Mouse (Mus musculus): ENCODE data around the gene Gm49711. TPM values are rescaled to one million over a fixed set of nuclear protein-coding genes. Genes with fewer than 3 reads are reported as not detected.
A peak's percentile ranks its signal among the peaks of the same experiment; 100 is the strongest.

Gm49711 gene
- polyA plus RNA-seq, 1 experiment, result not detected

DNA sequence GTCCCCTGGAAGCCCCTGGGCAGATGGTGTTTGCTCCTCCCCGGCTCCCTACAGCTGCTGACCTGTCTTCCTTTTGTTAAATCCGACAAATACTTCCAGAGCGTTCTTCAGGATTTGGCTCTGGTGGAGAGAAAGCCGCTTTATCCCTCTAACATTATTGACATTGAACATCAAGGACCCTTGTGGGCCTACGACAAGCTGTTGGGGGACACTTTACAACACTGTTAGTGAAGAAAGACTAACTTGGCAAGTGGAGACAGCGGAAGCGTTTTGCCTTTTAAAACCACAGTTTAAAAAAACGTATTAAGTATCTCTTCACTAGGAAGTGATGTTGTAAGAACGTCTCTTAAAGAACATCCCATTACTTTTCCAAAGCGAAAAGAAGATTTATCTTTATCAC lies 5.5 kb upstream of the Gm49711 start:
- Histone ChIP-seq H3K27ac (ENCODE audit: control insufficient read depth, insufficient read depth, low read depth, low read length) (no peak overlapping the region), H3K4me1 (ENCODE audit: control insufficient read depth, insufficient read depth, low read length) (peaks cover 2% of the 10 kb centered on the region), H3K36me3 (ENCODE audit: control insufficient read depth, insufficient read depth, low read length) (no peaks in the 10 kb centered on the region), H3K27me3 (ENCODE audit: control insufficient read depth, insufficient read depth, low read length) (no peaks in the 10 kb centered on the region), H3K4me3 (ENCODE audit: control insufficient read depth, low read depth, low read length) (no peak overlapping the region)
- TF ChIP-seq CTCF (IDR thresholded peaks at IDR 0.05; ENCODE audit: control insufficient read depth, insufficient read depth, insufficient replicate concordance, low read depth, low read length) (no peak), POLR2A (IDR thresholded peaks at IDR 0.05; ENCODE audit: control insufficient read depth, low read depth, low read length) (no peak)

- peaks cover 18% of the 10 kb centered on the region for H3K4me1 ChIP-seq (ENCODE audit: control insufficient read depth, insufficient read depth, low read length)
Observed at GRCm38 (mm10) chr16:92056711-92057110, 1.4 kb upstream of the Gm49711 start.

DNA sequence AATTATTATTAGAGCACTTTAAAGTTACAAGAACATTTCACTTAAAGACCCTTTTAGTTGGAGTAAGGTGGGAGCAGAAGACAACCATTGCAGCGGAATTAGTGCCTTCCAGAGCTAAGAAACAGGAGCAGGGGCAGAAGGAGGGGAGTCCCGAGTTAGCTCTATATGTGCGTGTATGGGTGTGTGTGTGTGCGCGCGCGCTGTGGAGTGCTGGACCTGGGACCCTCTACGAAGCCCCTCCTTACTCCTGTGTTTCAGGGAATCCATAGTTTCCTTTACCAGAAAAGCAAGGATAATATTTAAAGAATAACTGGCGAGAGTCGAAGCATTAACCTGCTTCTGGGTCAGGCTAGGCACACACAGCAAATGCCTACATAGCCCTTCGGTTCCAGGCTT lies 662 bp upstream of the Gm49711 start:
- TF ChIP-seq CTCF (IDR thresholded peaks at IDR 0.05; ENCODE audit: control insufficient read depth, insufficient read depth, insufficient replicate concordance, low read depth, low read length) (no peak), POLR2A (IDR thresholded peaks at IDR 0.05; ENCODE audit: control insufficient read depth, low read depth, low read length) (no peak)
- Histone ChIP-seq H3K36me3 (ENCODE audit: control insufficient read depth, insufficient read depth, low read length) (no peaks in the 10 kb centered on the region), H3K4me3 (ENCODE audit: control insufficient read depth, low read depth, low read length) (peak overlapping the region; percentile 98), H3K4me1 (ENCODE audit: control insufficient read depth, insufficient read depth, low read length) (peaks cover 18% of the 10 kb centered on the region), H3K27me3 (ENCODE audit: control insufficient read depth, insufficient read depth, low read length) (no peaks in the 10 kb centered on the region), H3K27ac (ENCODE audit: control insufficient read depth, insufficient read depth, low read depth, low read length) (peak overlapping the region; percentile 91)

More at GRCm38 (mm10) chr16:92056711-92057110, 1.4 kb upstream of the Gm49711 start:
- Histone ChIP-seq H3K27me3 (ENCODE audit: control insufficient read depth, insufficient read depth, low read length) (no peaks in the 10 kb centered on the region), H3K27ac (ENCODE audit: control insufficient read depth, insufficient read depth, low read depth, low read length) (no peak overlapping the region), H3K4me3 (ENCODE audit: control insufficient read depth, low read depth, low read length) (no peak overlapping the region), H3K36me3 (ENCODE audit: control insufficient read depth, insufficient read depth, low read length) (no peaks in the 10 kb centered on the region)
- TF ChIP-seq POLR2A (IDR thresholded peaks at IDR 0.05; ENCODE audit: control insufficient read depth, low read depth, low read length) (no peak), CTCF (IDR thresholded peaks at IDR 0.05; ENCODE audit: control insufficient read depth, insufficient read depth, insufficient replicate concordance, low read depth, low read length) (no peak)

- TF ChIP-seq POLR2A (IDR thresholded peaks at IDR 0.05; ENCODE audit: control insufficient read depth, low read depth, low read length), result no peak
- TF ChIP-seq CTCF (IDR thresholded peaks at IDR 0.05; ENCODE audit: control insufficient read depth, insufficient read depth, insufficient replicate concordance, low read depth, low read length), result no peak
- H3K27ac ChIP-seq (ENCODE audit: control insufficient read depth, insufficient read depth, low read depth, low read length), result peak overlapping the region; percentile 64
Observed at GRCm38 (mm10) chr16:92058644-92059620, 816 bp downstream of the Gm49711 start.

DNA sequence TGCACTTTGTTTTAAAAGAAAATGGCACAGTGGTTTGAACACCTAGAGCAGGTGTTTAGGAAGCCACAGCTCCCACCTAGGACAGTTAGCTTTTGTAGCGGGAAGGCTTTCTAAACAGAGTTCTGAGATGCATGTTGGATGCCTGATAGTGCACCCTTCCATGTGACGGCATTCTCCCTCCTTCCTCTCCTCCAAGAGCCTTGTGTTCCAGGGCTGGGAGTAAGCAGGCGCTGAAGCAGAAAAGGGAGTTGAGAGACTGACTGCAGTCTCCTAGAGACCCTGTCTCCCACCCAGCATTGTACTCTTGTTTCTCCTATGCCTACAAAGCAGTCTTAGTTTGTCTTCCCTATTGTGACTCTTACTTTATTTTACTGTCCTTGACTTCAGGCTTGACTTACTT lies 2.1 kb downstream of the Gm49711 start:
- TF ChIP-seq POLR2A (IDR thresholded peaks at IDR 0.05; ENCODE audit: control insufficient read depth, low read depth, low read length) (no peak), CTCF (IDR thresholded peaks at IDR 0.05; ENCODE audit: control insufficient read depth, insufficient read depth, insufficient replicate concordance, low read depth, low read length) (no peak)
- no peaks in the 10 kb centered on the region for H3K36me3 ChIP-seq (ENCODE audit: control insufficient read depth, insufficient read depth, low read length)
- H3K4me3 ChIP-seq (ENCODE audit: control insufficient read depth, low read depth, low read length), result peak overlapping the region; percentile 14; the same call in 1 of the 2 replicates
- no peak overlapping the region for H3K27ac ChIP-seq (ENCODE audit: control insufficient read depth, insufficient read depth, low read depth, low read length)
- peaks cover 18% of the 10 kb centered on the region for H3K4me1 ChIP-seq (ENCODE audit: control insufficient read depth, insufficient read depth, low read length)
- no peaks in the 10 kb centered on the region for H3K27me3 ChIP-seq (ENCODE audit: control insufficient read depth, insufficient read depth, low read length)

More at GRCm38 (mm10) chr16:92058644-92059620, 816 bp downstream of the Gm49711 start:
- H3K36me3 ChIP-seq (ENCODE audit: control insufficient read depth, insufficient read depth, low read length), result no peaks in the 10 kb centered on the region
- peaks cover 18% of the 10 kb centered on the region for H3K4me1 ChIP-seq (ENCODE audit: control insufficient read depth, insufficient read depth, low read length)
- peak overlapping the region; percentile 98 for H3K4me3 ChIP-seq (ENCODE audit: control insufficient read depth, low read depth, low read length)
- H3K27me3 ChIP-seq (ENCODE audit: control insufficient read depth, insufficient read depth, low read length), result no peaks in the 10 kb centered on the region

GRCm38 (mm10) chr16:92061586-92061985 lies 3.5 kb downstream of the Gm49711 start:
- H3K36me3 ChIP-seq (ENCODE audit: control insufficient read depth, insufficient read depth, low read length), result no peaks in the 10 kb centered on the region; the same call in 1 of the 2 replicates
- H3K4me3 ChIP-seq (ENCODE audit: control insufficient read depth, low read depth, low read length), result no peak overlapping the region
- TF ChIP-seq POLR2A (IDR thresholded peaks at IDR 0.05; ENCODE audit: control insufficient read depth, low read depth, low read length), result no peak
- no peak for TF ChIP-seq CTCF (IDR thresholded peaks at IDR 0.05; ENCODE audit: control insufficient read depth, insufficient read depth, insufficient replicate concordance, low read depth, low read length)
- no peak overlapping the region for H3K27ac ChIP-seq (ENCODE audit: control insufficient read depth, insufficient read depth, low read depth, low read length)
- H3K27me3 ChIP-seq (ENCODE audit: control insufficient read depth, insufficient read depth, low read length), result no peaks in the 10 kb centered on the region
- peaks cover 18% of the 10 kb centered on the region for H3K4me1 ChIP-seq (ENCODE audit: control insufficient read depth, insufficient read depth, low read length)

DNA sequence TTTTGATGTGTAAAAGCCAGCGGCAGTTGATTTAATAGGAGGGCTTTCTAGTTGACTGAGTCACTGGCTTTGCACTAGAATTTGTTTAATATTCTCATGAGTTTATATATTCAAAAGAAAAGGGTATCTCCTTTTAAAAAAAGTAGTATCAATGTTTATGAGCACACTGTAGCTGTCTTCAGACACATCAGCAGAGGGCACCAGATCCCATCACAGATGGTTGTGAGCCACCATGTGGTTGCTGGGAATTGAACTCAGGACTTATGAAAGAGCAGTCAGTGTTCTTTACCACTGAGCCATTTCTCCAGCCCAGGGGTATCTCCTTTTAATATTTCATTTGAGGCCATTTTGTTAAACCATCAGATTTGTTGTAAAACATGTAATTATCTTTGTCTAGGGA lies 4.7 kb downstream of the Gm49711 start:
- Histone ChIP-seq H3K27me3 (ENCODE audit: control insufficient read depth, insufficient read depth, low read length) (no peaks in the 10 kb centered on the region), H3K27ac (ENCODE audit: control insufficient read depth, insufficient read depth, low read depth, low read length) (no peak overlapping the region), H3K36me3 (ENCODE audit: control insufficient read depth, insufficient read depth, low read length) (no peaks in the 10 kb centered on the region; the same call in 1 of the 2 replicates), H3K4me1 (ENCODE audit: control insufficient read depth, insufficient read depth, low read length) (peaks cover 14% of the 10 kb centered on the region), H3K4me3 (ENCODE audit: control insufficient read depth, low read depth, low read length) (no peak overlapping the region)
- TF ChIP-seq POLR2A (IDR thresholded peaks at IDR 0.05; ENCODE audit: control insufficient read depth, low read depth, low read length) (no peak), CTCF (IDR thresholded peaks at IDR 0.05; ENCODE audit: control insufficient read depth, insufficient read depth, insufficient replicate concordance, low read depth, low read length) (no peak)
